Mouse (Mus musculus): ENCODE results near the gene Calm1. TPM values are rescaled to one million over a fixed set of nuclear protein-coding genes. Genes with fewer than 3 reads are reported as not detected.

Calm1 gene
- polyA plus RNA-seq, 1 experiment from 2014 or later = 2,617 TPM

GRCm38 (mm10) chr12:100200645-100201362 is 1.6 kb downstream of the Calm1 start:
- Histone ChIP-seq H3K27me3 (no peaks in the 10 kb centered on the region), H3K4me2 (peak overlapping the region; percentile 96), H3K36me3 (peaks cover 29% of the 10 kb centered on the region), H3K27ac (replicated peaks) (peak overlapping the region; percentile 94), H3K4me1 (replicated peaks) (peaks cover 34% of the 10 kb centered on the region), H3K9ac (peak overlapping the region; percentile 100), H3K9me3 (no peaks in the 10 kb centered on the region), H3K4me3 (peak overlapping the region; percentile 100)
- peak; percentile 23; the same call in 1 of the 2 replicates for ATAC-seq (ENCODE audit: low FRiP score, low read depth)
- 3% methylated on average over 29 of the region's 29 CpGs for WGBS

- Histone ChIP-seq H3K4me2 (peak overlapping the region; percentile 96), H3K27me3 (no peaks in the 10 kb centered on the region), H3K4me1 (replicated peaks) (peaks cover 34% of the 10 kb centered on the region), H3K9me3 (no peaks in the 10 kb centered on the region), H3K36me3 (peaks cover 34% of the 10 kb centered on the region), H3K4me3 (peak overlapping the region; percentile 100), H3K27ac (replicated peaks) (peak overlapping the region; percentile 94; the same call in 1 of the 2 replicates), H3K9ac (peak overlapping the region; percentile 100)
- ATAC-seq (ENCODE audit: low FRiP score, low read depth) = no peak
- WGBS = 15% methylated on average over 4 of the region's 4 CpGs
Observed at GRCm38 (mm10) chr12:100201363-100201711, 2.1 kb downstream of the Calm1 start.

- under 1% methylated on average over 13 of the region's 13 CpGs for WGBS
- Histone ChIP-seq H3K4me3 (peak overlapping the region; percentile 100), H3K36me3 (peaks cover 39% of the 10 kb centered on the region), H3K27ac (replicated peaks) (0 out of 2 replicates have a peak overlapping the region, but pooled peaks have one; percentile 28), H3K9me3 (no peaks in the 10 kb centered on the region), H3K4me1 (replicated peaks) (peaks cover 34% of the 10 kb centered on the region), H3K4me2 (peak overlapping the region; percentile 96), H3K9ac (peak overlapping the region; percentile 100), H3K27me3 (no peaks in the 10 kb centered on the region)
- 0 out of 2 replicates have a peak, but pooled peaks have one; percentile 49 for ATAC-seq (ENCODE audit: low FRiP score, low read depth)
Observed at GRCm38 (mm10) chr12:100201838-100202237, 2.6 kb downstream of the Calm1 start.

- Histone ChIP-seq H3K9me3 (no peaks in the 10 kb centered on the region), H3K4me2 (no peak overlapping the region), H3K27me3 (no peaks in the 10 kb centered on the region), H3K4me1 (replicated peaks) (peaks cover 31% of the 10 kb centered on the region), H3K36me3 (peaks cover 56% of the 10 kb centered on the region), H3K4me3 (no peak overlapping the region), H3K9ac (no peak overlapping the region), H3K27ac (replicated peaks) (no peak overlapping the region)
- 53% methylated on average over 3 of the region's 3 CpGs for WGBS
- ATAC-seq (ENCODE audit: low FRiP score, low read depth) = no peak
Observed at GRCm38 (mm10) chr12:100203759-100204158, 4.5 kb downstream of the Calm1 start.

GRCm38 (mm10) chr12:100205156-100205555 is 5.9 kb downstream of the Calm1 start:
- peaks cover 28% of the 10 kb centered on the region for H3K4me1 ChIP-seq (replicated peaks)
- no peaks in the 10 kb centered on the region for H3K27me3 ChIP-seq
- H3K36me3 ChIP-seq = peaks cover 69% of the 10 kb centered on the region
- no peaks in the 10 kb centered on the region for H3K9me3 ChIP-seq
- H3K4me3 ChIP-seq = no peak overlapping the region
- H3K27ac ChIP-seq (replicated peaks) = no peak overlapping the region
- ATAC-seq (ENCODE audit: low FRiP score, low read depth) = no peak
- H3K4me2 ChIP-seq = no peak overlapping the region
- H3K9ac ChIP-seq = no peak overlapping the region
- WGBS = 94% methylated on average over 8 of the region's 8 CpGs

- Histone ChIP-seq H3K27me3 (no peaks in the 10 kb centered on the region), H3K9me3 (no peaks in the 10 kb centered on the region), H3K4me1 (replicated peaks) (peaks cover 36% of the 10 kb centered on the region), H3K36me3 (peaks cover 73% of the 10 kb centered on the region), H3K4me3 (no peak overlapping the region), H3K27ac (replicated peaks) (no peak overlapping the region), H3K4me2 (no peak overlapping the region), H3K9ac (no peak overlapping the region)
- 92% methylated on average over 3 of the region's 3 CpGs for WGBS
- ATAC-seq (ENCODE audit: low FRiP score, low read depth) = no peak
Observed at GRCm38 (mm10) chr12:100206521-100206920, 7.3 kb downstream of the Calm1 start.

GRCm38 (mm10) chr12:100206926-100207325 is 7.7 kb downstream of the Calm1 start:
- no peak overlapping the region for H3K4me2 ChIP-seq
- 83% methylated on average over 5 of the region's 5 CpGs for WGBS

GRCm38 (mm10) chr12:100209701-100210478 is 10.7 kb downstream of the Calm1 start:
- no peak overlapping the region for H3K4me3 ChIP-seq
- H3K36me3 ChIP-seq = peaks cover 53% of the 10 kb centered on the region
- H3K9ac ChIP-seq = no peak overlapping the region
- 91% methylated on average over 10 of the region's 10 CpGs for WGBS
- peaks cover 11% of the 10 kb centered on the region; the same call in 1 of the 2 replicates for H3K4me1 ChIP-seq (replicated peaks)
- no peaks in the 10 kb centered on the region for H3K9me3 ChIP-seq
- no peak for ATAC-seq (ENCODE audit: low FRiP score, low read depth)
- no peak overlapping the region for H3K4me2 ChIP-seq
- H3K27me3 ChIP-seq = no peaks in the 10 kb centered on the region
- 0 out of 2 replicates have a peak overlapping the region, but pooled peaks have one; percentile 11 for H3K27ac ChIP-seq (replicated peaks)

More at GRCm38 (mm10) chr12:100206926-100207325, 7.7 kb downstream of the Calm1 start:
- H3K9ac ChIP-seq = no peak overlapping the region
- peaks cover 36% of the 10 kb centered on the region for H3K4me1 ChIP-seq (replicated peaks)
- no peak for ATAC-seq (ENCODE audit: low FRiP score, low read depth)
- H3K36me3 ChIP-seq = peaks cover 73% of the 10 kb centered on the region
- no peak overlapping the region for H3K4me3 ChIP-seq
- H3K27me3 ChIP-seq = no peaks in the 10 kb centered on the region
- no peaks in the 10 kb centered on the region for H3K9me3 ChIP-seq
- no peak overlapping the region for H3K27ac ChIP-seq (replicated peaks)

- Histone ChIP-seq H3K9ac (no peak overlapping the region), H3K4me3 (no peak overlapping the region), H3K27ac (replicated peaks) (0 out of 2 replicates have a peak overlapping the region, but pooled peaks have one; percentile 25), H3K36me3 (peaks cover 42% of the 10 kb centered on the region), H3K4me1 (replicated peaks) (peaks cover 9% of the 10 kb centered on the region; the same call in 1 of the 2 replicates), H3K27me3 (no peaks in the 10 kb centered on the region), H3K4me2 (no peak overlapping the region), H3K9me3 (no peaks in the 10 kb centered on the region)
- peak; percentile 20; the same call in 1 of the 2 replicates for ATAC-seq (ENCODE audit: low FRiP score, low read depth)
- WGBS = 54% methylated on average over 5 of the region's 5 CpGs
Observed at GRCm38 (mm10) chr12:100210973-100211372, 11.7 kb downstream of the Calm1 start.

GRCm38 (mm10) chr12:100211453-100212185 is 12.4 kb downstream of the Calm1 start:
- Histone ChIP-seq H3K4me1 (replicated peaks) (peaks cover 9% of the 10 kb centered on the region; the same call in 1 of the 2 replicates), H3K9ac (no peak overlapping the region), H3K9me3 (no peaks in the 10 kb centered on the region), H3K27me3 (no peaks in the 10 kb centered on the region), H3K27ac (replicated peaks) (no peak overlapping the region), H3K4me2 (no peak overlapping the region), H3K4me3 (no peak overlapping the region), H3K36me3 (peaks cover 36% of the 10 kb centered on the region)
- ATAC-seq (ENCODE audit: low FRiP score, low read depth) = no peak
- 89% methylated on average over 5 of the region's 5 CpGs for WGBS

- no peak overlapping the region for H3K27ac ChIP-seq (replicated peaks)
- peaks cover 28% of the 10 kb centered on the region for H3K36me3 ChIP-seq
- ATAC-seq (ENCODE audit: low FRiP score, low read depth) = no peak
- H3K4me3 ChIP-seq = no peak overlapping the region
- H3K4me1 ChIP-seq (replicated peaks) = peaks cover 9% of the 10 kb centered on the region; the same call in 1 of the 2 replicates
- H3K27me3 ChIP-seq = no peaks in the 10 kb centered on the region
- whole genome bisulfite sequencing = 50% methylated on average over 3 of the region's 3 CpGs
- no peaks in the 10 kb centered on the region for H3K9me3 ChIP-seq
- H3K4me2 ChIP-seq = no peak overlapping the region
- H3K9ac ChIP-seq = no peak overlapping the region
Observed at GRCm38 (mm10) chr12:100212397-100212796, 13.2 kb downstream of the Calm1 start.

All from hindbrain, embryonic 15.5 days (tissue).